Mouse (Mus musculus) lung, embryonic 16.5 days (tissue): ENCODE measurements around the gene Aspg. TPM values are rescaled to one million over a fixed set of nuclear protein-coding genes. Genes with fewer than 3 reads are reported as not detected.

Experiments
- ATAC-seq: fragments of 200-750 bp; cut with Nextera tagmentation; 2 replicates; pipeline ENCODE4 v1.8.0; 2017; ENCODE audit warnings: low read depth, mild to moderate bottlenecking, moderate library complexity
- H3K27ac ChIP-seq: fragments of 300-500 bp; sonication (generic); 2 replicates; pipeline ENCODE4 v1.5.1; 2014; ENCODE audit warnings: mild to moderate bottlenecking, control low read depth, low read length
- H3K27me3 ChIP-seq: fragments of 300-500 bp; sonication (generic); 2 replicates; pipeline ENCODE4 v1.6.1; 2014; ENCODE audit warnings: low read depth, low read length, mixed read lengths; ENCODE audit not compliant: control insufficient read depth, insufficient read depth
- H3K36me3 ChIP-seq: fragments of 300-500 bp; sonication (generic); 2 replicates; pipeline ENCODE4 v1.6.1; 2014; ENCODE audit warnings: low read length; ENCODE audit not compliant: control insufficient read depth, insufficient read depth
- H3K4me1 ChIP-seq: fragments of 300-500 bp; sonication (generic); replicated peaks from 2 replicates; pipeline ENCODE4 v1.6.1; 2014; ENCODE audit warnings: low read length, mixed read lengths; ENCODE audit not compliant: control insufficient read depth, insufficient read depth
- H3K4me2 ChIP-seq: fragments of 300-500 bp; sonication (generic); 2 replicates; pipeline ENCODE4 v1.6.1; 2014; ENCODE audit warnings: low read depth, low read length, control low read depth
- H3K4me3 ChIP-seq: fragments of 300-500 bp; sonication (generic); 2 replicates; pipeline ENCODE4 v1.5.1; 2014; ENCODE audit warnings: mild to moderate bottlenecking, low read length, control low read depth
- H3K9ac ChIP-seq: fragments of 300-500 bp; sonication (generic); 2 replicates; pipeline ENCODE4 v1.6.1; 2014; ENCODE audit warnings: low read length, control low read depth
- H3K9me3 ChIP-seq: fragments of 300-500 bp; sonication (generic); 2 replicates; pipeline ENCODE4 v1.6.1; 2016; ENCODE audit warnings: low read length; ENCODE audit not compliant: control insufficient read depth
- WGBS: fragments of 180-500 bp; shearing (Covaris S2); extraction: QIAGEN DNeasy Blood & Tissue Kit; methylation state at CpG from one replicate; pipeline ENCODE4 v1.1.7; 2014; 5-methylcytosine and 5-hydroxymethylcytosine counted together
- polyA plus RNA-seq: library from polyadenylated mRNA; unstranded; fragments of >200 nt; fragmentation: Nextera tagmentation; extraction: Ambion mirVana; gene quantifications from 2 replicates; pipeline ENCODE4 v1.2.1, GENCODE M21; 2015

Aspg gene
- polyA plus RNA-seq, 1 experiment from 2014 or later = 3.2 TPM

DNA sequence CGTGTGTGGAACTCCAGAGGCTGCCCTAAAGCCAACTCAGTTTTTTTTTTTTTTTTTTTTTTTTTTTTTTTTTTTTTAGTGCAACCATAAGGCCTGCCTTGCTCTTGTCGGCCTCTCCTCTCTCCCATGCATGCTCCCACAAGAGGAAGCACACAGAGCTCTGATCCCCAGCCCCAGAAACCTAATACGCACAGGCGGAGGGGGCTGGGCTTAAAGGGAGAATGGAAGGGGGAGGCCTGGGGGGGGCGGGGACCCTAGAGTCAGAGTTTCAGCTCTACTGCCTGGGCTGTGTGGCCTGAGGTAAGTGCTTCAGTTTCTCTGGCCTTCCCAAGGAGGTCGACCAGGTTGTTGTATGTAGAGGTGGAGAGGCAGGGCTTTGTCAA is 45.5 kb downstream of the Aspg start:
- no peak for ATAC-seq
- Histone ChIP-seq H3K4me1 (peaks cover 10% of the 10 kb centered on the region), H3K27me3 (peaks cover 3% of the 10 kb centered on the region; the same call in 1 of the 2 replicates), H3K9me3 (no peaks in the 10 kb centered on the region), H3K4me2 (no peak overlapping the region), H3K27ac (no peak overlapping the region), H3K9ac (no peak overlapping the region), H3K4me3 (no peak overlapping the region), H3K36me3 (no peaks in the 10 kb centered on the region)
- WGBS = 41% methylated on average over 6 of the region's 6 CpGs

DNA sequence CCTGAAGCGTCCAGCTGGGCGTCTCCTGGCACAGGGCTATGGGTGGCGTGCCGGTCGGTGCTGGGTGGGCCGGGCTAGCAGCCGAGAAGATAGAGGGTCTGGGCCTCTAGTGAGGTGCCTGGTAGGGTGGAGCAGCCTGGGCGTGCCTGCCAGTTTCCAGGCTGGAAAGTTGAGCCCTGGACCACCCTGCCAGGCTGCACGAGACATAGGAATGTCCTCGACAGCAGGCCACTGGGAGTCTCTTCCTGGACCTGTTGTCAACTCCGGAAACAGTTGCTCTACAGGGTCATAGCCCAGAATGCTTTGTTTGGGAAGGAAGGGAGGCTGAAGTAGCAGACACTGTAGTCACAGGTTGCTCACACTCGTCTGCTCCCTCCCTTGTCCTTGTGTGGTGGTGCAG is 47.1 kb downstream of the Aspg start:
- H3K36me3 ChIP-seq = no peaks in the 10 kb centered on the region
- peak overlapping the region; percentile 69 for H3K27ac ChIP-seq
- no peak overlapping the region for H3K4me2 ChIP-seq
- no peak overlapping the region for H3K4me3 ChIP-seq
- no peaks in the 10 kb centered on the region for H3K27me3 ChIP-seq
- no peaks in the 10 kb centered on the region for H3K9me3 ChIP-seq
- WGBS = 67% methylated on average over 12 of the region's 12 CpGs
- peaks cover 10% of the 10 kb centered on the region for H3K4me1 ChIP-seq
- peak; percentile 34; the same call in 1 of the 2 replicates for ATAC-seq
- no peak overlapping the region for H3K9ac ChIP-seq

DNA sequence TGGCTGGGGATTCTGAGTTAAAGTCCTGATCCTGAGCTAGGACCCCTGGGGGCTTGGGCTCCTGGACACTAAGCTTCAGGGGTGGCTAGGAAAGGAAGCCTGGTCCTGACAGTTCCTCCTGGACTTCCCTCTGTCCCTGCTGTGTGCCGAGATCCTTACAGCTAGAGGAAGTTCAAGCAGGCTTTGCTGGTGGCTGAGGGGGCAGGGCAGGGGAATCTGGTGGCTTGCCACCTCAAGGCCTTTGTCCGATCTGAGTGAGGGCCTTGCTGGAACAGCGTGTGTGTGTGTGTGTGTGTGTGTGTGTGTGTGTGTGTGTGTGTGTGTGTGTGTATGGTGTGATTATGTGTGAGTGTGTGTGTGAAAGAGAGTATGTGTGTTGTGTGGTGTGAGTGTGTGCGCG is 48.0 kb downstream of the Aspg start:
- H3K9me3 ChIP-seq = no peaks in the 10 kb centered on the region
- no peak overlapping the region for H3K9ac ChIP-seq
- H3K27me3 ChIP-seq = no peaks in the 10 kb centered on the region
- WGBS = 51% methylated on average over 5 of the region's 5 CpGs
- peak overlapping the region; percentile 83; the same call in 1 of the 2 replicates for H3K27ac ChIP-seq
- H3K4me2 ChIP-seq = no peak overlapping the region
- H3K4me3 ChIP-seq = no peak overlapping the region
- H3K36me3 ChIP-seq = no peaks in the 10 kb centered on the region
- H3K4me1 ChIP-seq = peaks cover 10% of the 10 kb centered on the region
- ATAC-seq = no peak

DNA sequence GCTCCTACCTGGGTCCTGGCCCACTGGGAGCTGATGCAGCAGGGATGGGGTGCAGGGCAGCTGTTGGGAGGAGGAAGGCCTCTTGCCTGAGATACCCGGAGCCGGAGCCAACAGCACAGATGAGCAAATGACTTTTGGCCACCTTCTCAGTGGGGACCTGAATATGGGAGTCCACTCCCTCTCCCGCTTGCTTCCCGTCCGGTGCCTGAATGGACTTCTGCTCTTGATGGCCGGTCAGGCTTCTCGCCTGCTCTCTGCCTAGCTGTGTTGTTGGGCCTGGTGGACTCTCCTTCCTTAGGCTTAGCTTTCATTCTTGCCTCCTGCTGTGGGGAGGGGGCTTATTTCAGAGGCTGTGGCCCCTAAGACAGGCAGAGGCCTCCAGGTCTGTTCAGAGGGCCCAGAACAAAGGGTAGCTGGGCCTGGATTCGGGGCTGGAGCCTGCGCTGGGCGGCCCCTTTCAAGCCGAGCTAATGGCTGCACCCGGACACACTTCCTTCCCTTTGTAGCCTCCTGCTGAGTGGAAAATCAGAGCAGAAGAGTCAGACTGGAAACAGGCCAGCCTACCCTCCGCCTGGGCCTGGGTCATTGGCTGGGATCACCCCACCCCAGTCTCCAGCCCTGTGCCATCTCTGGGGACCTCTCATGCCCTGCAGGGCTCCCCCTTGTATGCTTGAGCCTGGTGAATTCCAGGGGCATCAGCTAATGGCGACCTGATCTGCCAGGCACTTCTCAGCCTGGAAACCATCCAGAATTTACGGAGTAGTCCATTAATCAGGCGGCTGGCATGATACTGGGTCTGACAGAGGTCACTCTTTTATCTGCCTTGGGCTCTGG is 49.0 kb downstream of the Aspg start:
- H3K4me1 ChIP-seq = peaks cover 10% of the 10 kb centered on the region
- no peak overlapping the region for H3K4me3 ChIP-seq
- no peak overlapping the region for H3K4me2 ChIP-seq
- no peaks in the 10 kb centered on the region for H3K27me3 ChIP-seq
- H3K27ac ChIP-seq = peak overlapping the region; percentile 83
- peak overlapping the region; percentile 44 for H3K9ac ChIP-seq
- H3K9me3 ChIP-seq = no peaks in the 10 kb centered on the region
- no peaks in the 10 kb centered on the region for H3K36me3 ChIP-seq
- WGBS = 55% methylated on average over 16 of the region's 16 CpGs
- peak; percentile 43 for ATAC-seq

DNA sequence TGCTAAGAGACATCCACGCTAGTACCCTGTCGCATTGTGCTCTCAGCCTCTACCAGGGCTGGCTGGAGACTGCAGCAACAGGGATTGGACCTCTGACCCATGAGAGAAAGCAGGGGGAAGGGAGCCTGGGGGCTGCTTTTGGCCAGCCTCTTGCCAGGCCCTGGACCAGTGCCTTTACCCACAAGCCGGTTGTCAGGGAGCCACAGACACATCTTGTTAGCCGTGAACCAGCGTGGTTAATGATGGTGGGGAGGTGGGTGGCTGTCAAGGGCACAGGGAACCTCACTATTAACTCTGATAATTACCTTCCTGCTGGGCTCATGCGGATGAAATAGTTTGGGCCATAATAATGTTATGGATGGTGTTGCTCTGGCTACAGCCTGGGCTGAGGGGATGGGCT is 50.3 kb downstream of the Aspg start:
- no peaks in the 10 kb centered on the region for H3K4me1 ChIP-seq
- H3K27me3 ChIP-seq = no peaks in the 10 kb centered on the region
- no peaks in the 10 kb centered on the region for H3K9me3 ChIP-seq
- no peak overlapping the region for H3K27ac ChIP-seq
- no peak for ATAC-seq
- no peak overlapping the region for H3K4me3 ChIP-seq
- no peaks in the 10 kb centered on the region for H3K36me3 ChIP-seq
- H3K4me2 ChIP-seq = no peak overlapping the region
- WGBS = 87% methylated on average over 6 of the region's 6 CpGs
- no peak overlapping the region for H3K9ac ChIP-seq

DNA sequence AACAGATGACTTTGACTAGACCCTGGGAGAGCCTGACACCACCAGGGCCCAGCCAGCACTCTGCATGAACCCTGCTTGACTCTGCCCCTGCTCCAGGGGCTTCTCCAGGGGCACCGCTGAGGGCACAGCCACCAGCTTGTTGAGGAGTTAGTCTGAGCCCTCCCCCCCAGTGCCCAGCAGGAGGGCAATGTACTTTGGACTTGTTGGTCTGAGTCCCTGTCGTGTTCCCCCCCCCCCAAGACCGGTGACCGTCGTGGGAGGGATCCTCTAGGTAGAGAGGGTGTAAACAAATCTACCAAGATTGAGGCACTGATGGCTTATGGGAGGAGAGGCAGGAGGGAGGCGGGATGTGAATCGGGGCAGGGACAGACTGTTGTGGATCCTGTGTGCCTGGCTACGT is 51.8 kb downstream of the Aspg start:
- Histone ChIP-seq H3K9ac (no peak overlapping the region), H3K36me3 (no peaks in the 10 kb centered on the region), H3K4me2 (no peak overlapping the region), H3K27me3 (no peaks in the 10 kb centered on the region), H3K4me1 (no peaks in the 10 kb centered on the region), H3K9me3 (no peaks in the 10 kb centered on the region), H3K4me3 (no peak overlapping the region), H3K27ac (no peak overlapping the region)
- WGBS = 36% methylated on average over 8 of the region's 8 CpGs
- ATAC-seq = no peak

DNA sequence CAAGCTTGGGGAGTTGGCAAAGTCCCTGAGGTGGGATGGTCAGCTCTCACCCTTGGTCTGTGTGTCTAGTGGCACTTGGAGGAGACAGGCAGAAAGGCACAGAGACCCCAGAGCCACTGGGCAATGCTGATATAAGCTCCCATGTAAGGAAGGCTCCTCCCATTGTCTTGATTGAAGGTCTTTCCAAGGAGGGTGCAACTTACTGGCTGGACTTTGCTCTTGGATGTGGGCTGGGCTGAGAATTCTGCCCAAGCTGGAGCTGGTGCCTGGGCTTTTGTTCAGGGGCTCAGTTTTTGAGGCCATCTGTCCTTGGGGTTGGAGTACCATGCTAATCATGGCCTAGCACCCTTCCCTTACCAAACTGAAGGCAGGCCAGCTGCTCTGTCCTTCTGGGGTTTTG is 52.3 kb downstream of the Aspg start:
- Histone ChIP-seq H3K27ac (no peak overlapping the region), H3K36me3 (no peaks in the 10 kb centered on the region), H3K4me2 (no peak overlapping the region), H3K4me1 (no peaks in the 10 kb centered on the region), H3K4me3 (no peak overlapping the region), H3K9ac (no peak overlapping the region), H3K9me3 (no peaks in the 10 kb centered on the region), H3K27me3 (no peaks in the 10 kb centered on the region)
- no peak for ATAC-seq

DNA sequence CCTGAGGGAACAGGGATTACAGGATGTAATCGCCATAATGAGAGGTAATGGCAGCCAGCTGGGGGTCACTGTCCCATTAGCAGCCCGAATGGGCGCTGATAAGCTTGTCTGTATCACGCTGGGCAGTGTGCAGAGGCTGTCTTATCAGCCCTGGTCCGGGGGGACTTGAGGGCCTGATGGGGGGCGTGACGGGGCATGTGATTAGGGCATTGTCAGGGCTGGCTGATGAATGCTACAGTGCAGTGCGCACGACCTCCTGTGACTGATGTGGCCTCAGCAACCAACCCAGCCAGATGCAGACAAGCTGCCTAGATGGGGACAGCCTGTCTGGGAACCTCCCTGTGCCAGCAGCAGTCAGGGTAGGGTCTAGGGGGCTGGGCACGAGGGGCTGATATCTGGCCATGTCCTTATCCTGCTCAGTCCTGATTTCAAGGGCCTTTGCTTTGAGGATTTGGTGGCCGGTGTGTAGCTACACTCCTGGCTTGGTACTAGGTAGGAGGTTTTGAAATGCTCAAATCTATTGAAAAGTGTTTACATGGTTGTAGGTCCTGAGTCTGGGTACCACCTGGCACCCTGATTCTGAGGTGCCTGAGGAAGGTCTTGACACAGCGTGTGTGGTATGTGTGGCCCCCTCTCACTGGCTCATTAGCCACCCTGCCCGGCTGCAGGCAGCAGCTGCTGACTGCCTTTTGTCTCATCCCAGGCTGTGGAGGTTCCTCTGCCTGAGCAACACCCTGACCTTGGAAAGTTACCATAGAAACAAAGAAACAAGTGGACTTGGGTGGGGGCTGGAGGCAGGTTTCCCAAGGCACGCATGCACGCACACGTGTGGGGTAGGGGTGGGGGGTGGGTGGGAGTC is 57.7 kb downstream of the Aspg start:
- no peak overlapping the region for H3K4me3 ChIP-seq
- H3K9ac ChIP-seq = no peak overlapping the region
- H3K27me3 ChIP-seq = no peaks in the 10 kb centered on the region
- WGBS = 27% methylated on average over 16 of the region's 16 CpGs
- H3K4me2 ChIP-seq = no peak overlapping the region
- no peak for ATAC-seq
- H3K9me3 ChIP-seq = no peaks in the 10 kb centered on the region
- H3K36me3 ChIP-seq = no peaks in the 10 kb centered on the region
- no peak overlapping the region for H3K27ac ChIP-seq
- 0 out of 2 replicates have a peak, but pooled peaks cover 5% of the 10 kb centered on the region for H3K4me1 ChIP-seq

DNA sequence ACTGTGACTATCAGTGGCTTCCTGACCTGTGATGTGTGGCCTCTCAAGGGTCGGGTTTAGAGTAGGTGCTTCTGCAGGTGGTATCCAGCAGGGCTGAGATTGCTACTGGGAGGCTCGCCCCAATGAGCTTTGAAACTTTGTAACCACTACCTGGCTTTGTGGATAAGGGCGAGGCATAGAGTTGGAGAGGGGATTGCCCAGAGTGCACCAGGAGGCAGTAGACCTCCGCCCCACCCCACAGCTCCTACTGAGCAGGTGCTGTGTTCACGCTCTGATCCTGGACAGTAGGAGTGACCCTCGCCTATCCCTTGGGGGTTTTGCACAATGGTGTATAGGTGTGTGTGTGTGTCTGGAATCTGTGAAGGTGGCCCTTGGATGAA is 58.4 kb downstream of the Aspg start:
- Histone ChIP-seq H3K4me1 (0 out of 2 replicates have a peak, but pooled peaks cover 6% of the 10 kb centered on the region), H3K27ac (no peak overlapping the region), H3K4me2 (no peak overlapping the region), H3K9ac (no peak overlapping the region), H3K36me3 (no peaks in the 10 kb centered on the region), H3K27me3 (no peaks in the 10 kb centered on the region), H3K9me3 (no peaks in the 10 kb centered on the region), H3K4me3 (no peak overlapping the region)
- 52% methylated on average over 6 of the region's 6 CpGs for WGBS
- no peak for ATAC-seq
